Mouse (Mus musculus) cortical plate, adult 2 months (tissue): ENCODE results near the gene Gm5431.

ENCODE experiments used
- CTCF ChIP-seq: fragments of 200-500 bp; IDR thresholded peaks from 2 replicates; pipeline ENCODE4 v1.5.1; 2011; ENCODE audit warnings: mild to moderate bottlenecking, control low read depth, low read length; ENCODE audit not compliant: insufficient read depth; ENCODE audit errors: extremely low read depth
- POLR2A ChIP-seq: fragments of 200-500 bp; IDR thresholded peaks from 2 replicates; pipeline ENCODE4 v1.6.1; 2011; ENCODE audit warnings: mild to moderate bottlenecking, low read length, control low read depth; ENCODE audit not compliant: insufficient read depth; ENCODE audit errors: extremely low read depth

DNA sequence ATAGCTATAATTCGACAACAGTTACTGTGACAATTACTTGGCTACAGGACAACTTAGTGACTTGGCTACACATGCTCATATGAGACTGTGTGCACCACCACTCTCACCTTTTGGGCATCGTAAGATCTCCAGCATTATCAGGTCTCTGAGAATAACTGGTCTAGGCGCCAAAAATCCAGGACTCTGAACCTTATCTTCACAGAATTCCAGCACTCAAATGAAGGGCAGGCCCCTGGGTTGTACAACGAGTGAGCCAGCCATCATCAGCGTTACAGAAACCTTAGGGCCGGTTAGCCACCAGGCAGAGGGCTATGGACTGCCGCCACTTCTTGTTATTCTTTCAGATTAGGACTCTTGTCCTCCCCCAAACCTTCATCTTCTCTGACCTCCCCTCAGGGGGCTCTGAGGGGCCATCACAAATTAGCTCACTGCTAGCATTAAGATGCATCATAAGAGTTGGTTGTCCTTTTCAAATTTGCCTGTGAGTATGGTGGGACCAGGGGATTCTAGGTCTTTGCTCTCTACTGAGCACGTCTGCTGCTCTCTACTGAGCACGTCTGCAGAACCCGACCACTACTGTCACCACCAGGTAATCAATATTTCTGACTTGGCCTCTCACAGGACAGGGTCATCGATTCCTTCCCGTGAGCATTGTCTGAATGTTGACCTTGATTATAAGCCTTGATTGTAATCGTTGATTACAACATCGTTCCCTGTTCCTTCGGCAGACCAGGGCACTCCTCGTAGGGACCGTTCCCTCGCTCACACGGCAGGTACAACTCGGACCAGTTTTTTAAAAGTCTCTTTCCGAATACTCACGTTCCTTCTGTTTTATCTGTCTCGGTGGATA, 49.2 kb downstream of the Gm5431 start:
- no peak for TF ChIP-seq CTCF
- no peak for TF ChIP-seq POLR2A
